Mouse (Mus musculus) embryonic facial prominence, embryonic 13.5 days (tissue): ENCODE results near the gene Dirc2. TPM values are rescaled to one million over a fixed set of nuclear protein-coding genes. Genes with fewer than 3 reads are reported as not detected.

Source experiments
- ATAC-seq: fragments of 200-750 bp; cut with Nextera tagmentation; 2 replicates; pipeline ENCODE4 v1.8.0; 2017; ENCODE audit warnings: low read depth; ENCODE audit not compliant: insufficient number of reproducible peaks, insufficient read depth, low FRiP score, low TSS enrichment
- H3K27ac ChIP-seq: fragments of 300-500 bp; sonication (generic); 2 replicates; pipeline ENCODE4 v1.5.1; 2015; ENCODE audit warnings: moderate library complexity, mild to moderate bottlenecking, inconsistent platforms
- H3K27me3 ChIP-seq: fragments of 300-500 bp; sonication (generic); 2 replicates; pipeline ENCODE4 v1.6.1; 2015; ENCODE audit warnings: mild to moderate bottlenecking, inconsistent platforms
- H3K36me3 ChIP-seq: fragments of 300-500 bp; sonication (generic); 2 replicates; pipeline ENCODE4 v1.6.1; 2015; ENCODE audit warnings: mild to moderate bottlenecking, inconsistent platforms
- H3K4me1 ChIP-seq: fragments of 300-500 bp; sonication (generic); 2 replicates; pipeline ENCODE4 v1.6.1; 2015; ENCODE audit warnings: inconsistent platforms
- H3K4me2 ChIP-seq: fragments of 300-500 bp; sonication (generic); 2 replicates; pipeline ENCODE4 v1.6.1; 2015; ENCODE audit warnings: moderate library complexity, mild to moderate bottlenecking, inconsistent platforms
- H3K4me3 ChIP-seq: fragments of 300-500 bp; sonication (generic); 2 replicates; pipeline ENCODE4 v1.5.1; 2015; ENCODE audit warnings: mild to moderate bottlenecking, inconsistent platforms
- H3K9ac ChIP-seq: fragments of 300-500 bp; sonication (generic); 2 replicates; pipeline ENCODE4 v1.6.1; 2015; ENCODE audit warnings: mild to moderate bottlenecking, inconsistent platforms
- H3K9me3 ChIP-seq: fragments of 300-500 bp; sonication (generic); 2 replicates; pipeline ENCODE4 v1.6.1; 2016; ENCODE audit warnings: inconsistent platforms
- WGBS: fragments of 180-500 bp; shearing (Covaris S2); methylation state at CpG from one replicate; pipeline ENCODE4 v1.1.7; 2015; ENCODE audit warnings: mixed read lengths; 5-methylcytosine and 5-hydroxymethylcytosine counted together
- polyA plus RNA-seq: library from polyadenylated mRNA; unstranded; fragments of >200 nt; fragmentation: Nextera tagmentation; extraction: Ambion mirVana; gene quantifications from 2 replicates; pipeline ENCODE4 v1.2.1, GENCODE M21; 2015

Dirc2 gene
- polyA plus RNA-seq, 1 experiment from 2014 or later = 16.8 TPM

DNA sequence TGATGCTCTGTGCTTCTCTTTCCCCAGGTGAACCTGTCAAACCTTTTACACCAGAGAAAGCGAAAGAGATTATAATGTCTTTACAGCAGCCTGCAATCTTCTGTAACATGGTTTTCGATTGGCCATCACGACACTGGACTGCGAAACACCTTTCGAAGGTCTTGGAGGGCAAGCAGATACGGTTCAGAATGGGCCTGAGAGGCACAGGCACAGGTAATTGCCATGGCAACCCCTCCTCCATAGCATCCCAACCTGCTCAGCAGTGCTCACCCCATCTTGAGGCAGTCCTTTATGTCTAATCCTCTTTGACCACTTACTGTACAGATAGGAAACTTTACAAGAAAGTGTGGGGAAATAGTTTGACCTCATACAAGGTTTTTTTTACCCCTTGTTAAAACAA is 18.0 kb upstream of the Dirc2 start:
- Histone ChIP-seq H3K36me3 (peaks cover 31% of the 10 kb centered on the region), H3K27me3 (no peaks in the 10 kb centered on the region), H3K4me2 (no peak overlapping the region), H3K4me3 (no peak overlapping the region), H3K9me3 (no peaks in the 10 kb centered on the region), H3K4me1 (no peaks in the 10 kb centered on the region), H3K27ac (no peak overlapping the region), H3K9ac (no peak overlapping the region)
- 89% methylated on average over 6 of the region's 6 CpGs for WGBS
- no peak for ATAC-seq

DNA sequence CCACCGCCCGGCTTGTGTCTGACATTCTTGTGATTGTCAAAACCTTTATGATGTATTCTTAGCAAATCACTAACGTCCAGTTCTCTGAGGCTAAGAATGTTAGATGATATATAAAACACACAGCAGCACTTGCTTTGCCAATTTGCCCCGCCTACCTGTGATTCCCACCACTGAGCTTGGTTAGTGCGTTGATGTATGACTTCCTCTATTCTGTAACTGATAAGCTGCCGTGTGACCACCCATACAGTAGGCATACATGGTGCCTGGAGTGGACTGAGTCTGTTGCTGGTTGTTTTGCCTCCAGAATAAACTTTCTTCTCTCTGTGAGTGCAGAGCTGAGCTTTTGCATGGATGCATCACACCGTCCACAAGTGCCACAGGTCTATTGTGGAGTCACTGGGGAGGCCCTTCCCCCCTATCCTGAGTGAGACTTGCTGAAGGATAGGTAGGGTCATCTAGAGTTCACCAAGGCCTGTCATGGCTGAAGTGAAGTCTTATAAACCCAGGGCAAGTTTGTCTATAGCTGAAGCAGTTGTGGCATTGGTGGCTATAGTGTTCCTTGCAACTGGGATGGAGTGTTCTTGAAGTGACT is 15.1 kb upstream of the Dirc2 start:
- no peak for ATAC-seq
- no peak overlapping the region for H3K9ac ChIP-seq
- no peaks in the 10 kb centered on the region for H3K27me3 ChIP-seq
- H3K4me2 ChIP-seq = no peak overlapping the region
- 81% methylated on average over 7 of the region's 7 CpGs for WGBS
- no peaks in the 10 kb centered on the region for H3K4me1 ChIP-seq
- H3K36me3 ChIP-seq = 0 out of 2 replicates have a peak, but pooled peaks cover 16% of the 10 kb centered on the region
- H3K9me3 ChIP-seq = no peaks in the 10 kb centered on the region
- H3K4me3 ChIP-seq = no peak overlapping the region
- H3K27ac ChIP-seq = no peak overlapping the region

- 82% methylated on average over 3 of the region's 3 CpGs for WGBS
- no peak for ATAC-seq
- H3K4me1 ChIP-seq = no peaks in the 10 kb centered on the region
Observed at GRCm38 (mm10) chr16:35783207-35783573, 14.0 kb upstream of the Dirc2 start.

GRCm38 (mm10) chr16:35782451-35783206 is 13.5 kb upstream of the Dirc2 start:
- H3K27ac ChIP-seq = no peak overlapping the region
- no peak for ATAC-seq
- H3K9ac ChIP-seq = no peak overlapping the region
- H3K27me3 ChIP-seq = no peaks in the 10 kb centered on the region
- 79% methylated on average over 13 of the region's 13 CpGs for WGBS
- no peaks in the 10 kb centered on the region for H3K4me1 ChIP-seq
- no peak overlapping the region for H3K4me3 ChIP-seq
- no peak overlapping the region for H3K4me2 ChIP-seq
- H3K36me3 ChIP-seq = 0 out of 2 replicates have a peak, but pooled peaks cover 5% of the 10 kb centered on the region
- no peaks in the 10 kb centered on the region for H3K9me3 ChIP-seq

More at GRCm38 (mm10) chr16:35783207-35783573, 14.0 kb upstream of the Dirc2 start:
- Histone ChIP-seq H3K4me2 (no peak overlapping the region), H3K4me3 (no peak overlapping the region), H3K9me3 (no peaks in the 10 kb centered on the region), H3K27me3 (no peaks in the 10 kb centered on the region), H3K27ac (no peak overlapping the region), H3K9ac (no peak overlapping the region), H3K36me3 (0 out of 2 replicates have a peak, but pooled peaks cover 9% of the 10 kb centered on the region)

GRCm38 (mm10) chr16:35781651-35782050 is 12.5 kb upstream of the Dirc2 start:
- Histone ChIP-seq H3K4me1 (no peaks in the 10 kb centered on the region), H3K4me2 (no peak overlapping the region), H3K9me3 (no peaks in the 10 kb centered on the region), H3K27ac (no peak overlapping the region), H3K36me3 (no peaks in the 10 kb centered on the region), H3K27me3 (no peaks in the 10 kb centered on the region), H3K9ac (no peak overlapping the region), H3K4me3 (no peak overlapping the region)
- ATAC-seq = no peak
- WGBS = 85% methylated on average over 5 of the region's 5 CpGs

DNA sequence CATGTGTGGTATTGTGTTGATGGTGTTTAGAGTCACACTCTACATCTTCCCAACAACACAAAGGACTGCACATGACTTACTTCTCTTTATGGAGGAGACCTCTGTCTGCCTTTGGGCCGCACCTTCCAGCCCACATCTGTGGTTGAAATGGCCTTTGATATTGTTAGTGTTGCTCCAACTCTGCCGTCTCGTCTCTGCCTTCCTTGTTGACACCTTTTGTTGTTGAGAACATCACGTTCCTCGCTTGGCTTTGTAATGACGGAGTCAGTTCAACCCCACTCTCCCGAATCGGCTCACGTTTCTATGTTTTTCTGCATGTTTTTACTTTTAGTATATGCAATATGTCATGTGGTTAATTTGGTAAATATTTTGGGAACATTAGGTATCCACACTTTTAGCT is 11.9 kb upstream of the Dirc2 start:
- Histone ChIP-seq H3K4me1 (no peaks in the 10 kb centered on the region), H3K4me3 (no peak overlapping the region), H3K27ac (no peak overlapping the region), H3K4me2 (no peak overlapping the region), H3K9me3 (no peaks in the 10 kb centered on the region), H3K27me3 (no peaks in the 10 kb centered on the region), H3K36me3 (no peaks in the 10 kb centered on the region), H3K9ac (no peak overlapping the region)
- 91% methylated on average over 9 of the region's 9 CpGs for WGBS
- ATAC-seq = no peak

DNA sequence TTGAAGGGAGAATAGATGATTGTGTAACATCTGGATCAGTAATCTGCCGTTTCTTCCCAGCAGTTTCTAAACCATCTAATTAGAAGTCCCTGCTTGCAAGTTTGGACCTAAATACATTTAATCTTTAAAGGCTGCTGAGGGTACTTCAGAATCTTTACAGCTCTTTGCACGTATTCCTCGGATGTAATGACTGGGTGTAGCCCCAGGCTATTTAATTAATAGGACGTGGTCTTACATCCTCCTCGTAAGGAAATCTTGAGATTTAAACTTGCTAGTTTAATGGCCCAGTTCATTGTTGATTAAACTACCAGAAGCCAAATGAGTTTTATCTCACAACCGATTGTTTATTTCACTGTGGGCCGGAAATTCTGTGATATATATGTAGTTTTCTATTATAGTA is 10.5 kb upstream of the Dirc2 start:
- Histone ChIP-seq H3K9me3 (no peaks in the 10 kb centered on the region), H3K4me2 (no peak overlapping the region), H3K4me1 (no peaks in the 10 kb centered on the region), H3K27ac (no peak overlapping the region), H3K27me3 (no peaks in the 10 kb centered on the region), H3K36me3 (no peaks in the 10 kb centered on the region), H3K4me3 (no peak overlapping the region), H3K9ac (no peak overlapping the region)
- ATAC-seq = no peak
- WGBS = 61% methylated on average over 7 of the region's 7 CpGs

DNA sequence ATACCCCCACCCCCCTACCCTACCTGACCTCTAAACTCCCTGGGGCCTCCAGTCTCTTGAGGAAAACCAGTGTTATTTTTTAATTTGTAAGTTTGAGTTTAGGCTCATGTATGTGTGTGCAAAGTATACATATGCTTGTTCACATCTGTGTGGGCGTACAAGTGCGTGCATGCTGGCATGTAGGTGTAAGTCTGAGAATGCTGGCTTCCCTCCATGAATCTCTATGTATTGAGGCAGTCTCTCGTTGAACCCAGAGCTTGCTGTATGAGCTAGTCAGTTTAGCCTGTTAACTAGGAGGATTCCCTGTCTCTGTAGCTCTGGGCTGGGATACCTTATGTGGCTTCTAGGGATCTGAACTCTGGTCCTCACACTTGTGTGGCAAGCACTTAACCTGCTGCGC is 8.6 kb upstream of the Dirc2 start:
- Histone ChIP-seq H3K4me3 (no peak overlapping the region), H3K9ac (no peak overlapping the region), H3K4me2 (no peak overlapping the region), H3K36me3 (no peaks in the 10 kb centered on the region), H3K27ac (no peak overlapping the region), H3K9me3 (no peaks in the 10 kb centered on the region), H3K4me1 (no peaks in the 10 kb centered on the region), H3K27me3 (no peaks in the 10 kb centered on the region)
- WGBS = over 99% methylated on average over 4 of the region's 4 CpGs
- no peak for ATAC-seq

GRCm38 (mm10) chr16:35776737-35777136 is 7.6 kb upstream of the Dirc2 start:
- H3K9ac ChIP-seq = no peak overlapping the region
- no peaks in the 10 kb centered on the region for H3K4me1 ChIP-seq
- H3K4me2 ChIP-seq = no peak overlapping the region
- 94% methylated on average over 7 of the region's 7 CpGs for WGBS
- ATAC-seq = no peak
- no peak overlapping the region for H3K27ac ChIP-seq
- no peaks in the 10 kb centered on the region for H3K9me3 ChIP-seq
- no peak overlapping the region for H3K4me3 ChIP-seq
- no peaks in the 10 kb centered on the region; the same call in 1 of the 2 replicates for H3K36me3 ChIP-seq
- no peaks in the 10 kb centered on the region for H3K27me3 ChIP-seq

DNA sequence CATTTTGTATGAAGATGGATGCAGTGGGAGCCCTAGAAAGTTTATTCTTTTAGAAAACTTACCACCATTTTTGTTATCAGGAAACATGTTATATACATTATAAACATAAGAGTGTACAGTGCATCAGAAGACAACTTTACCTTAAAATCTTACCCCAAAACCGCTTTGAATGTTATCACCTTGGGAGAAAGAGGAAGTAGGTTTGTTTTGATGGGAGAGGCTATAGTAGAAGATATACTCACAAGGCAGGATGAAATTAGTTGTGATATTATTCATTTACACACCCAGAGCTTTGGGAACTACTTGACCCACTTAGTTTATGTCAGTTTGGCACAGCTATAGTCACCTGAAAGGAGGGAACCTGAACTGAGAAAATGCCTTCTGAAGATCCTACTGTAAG is 6.7 kb upstream of the Dirc2 start:
- Histone ChIP-seq H3K4me3 (no peak overlapping the region), H3K9ac (no peak overlapping the region), H3K27me3 (no peaks in the 10 kb centered on the region), H3K4me2 (no peak overlapping the region), H3K9me3 (no peaks in the 10 kb centered on the region), H3K4me1 (peaks cover 8% of the 10 kb centered on the region), H3K36me3 (no peaks in the 10 kb centered on the region; the same call in 1 of the 2 replicates), H3K27ac (no peak overlapping the region)
- ATAC-seq = no peak
- WGBS = 82% methylated on average over 1 of the region's 1 CpGs

DNA sequence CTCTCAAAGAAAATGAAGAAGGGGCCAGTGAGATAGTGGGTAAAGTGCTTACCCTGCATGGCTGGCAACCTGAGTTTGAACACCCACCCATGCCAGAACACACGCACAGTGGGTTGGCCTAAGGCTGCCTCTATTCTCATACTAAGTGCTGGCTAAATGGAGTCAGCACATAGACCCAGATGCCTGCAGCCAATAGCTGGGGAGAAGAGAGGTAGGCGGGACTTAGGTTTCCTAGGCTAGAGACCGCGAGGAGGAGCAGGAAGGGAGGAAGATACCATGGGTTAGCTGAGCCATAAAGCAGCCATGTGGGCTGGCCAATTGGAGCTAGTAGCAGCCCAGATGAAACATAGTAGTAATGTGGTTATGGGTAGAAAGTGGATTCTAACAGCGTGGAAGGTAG is 3.4 kb upstream of the Dirc2 start:
- no peak for ATAC-seq
- H3K4me1 ChIP-seq = peaks cover 28% of the 10 kb centered on the region
- H3K4me2 ChIP-seq = no peak overlapping the region
- WGBS = 86% methylated on average over 5 of the region's 5 CpGs
- no peaks in the 10 kb centered on the region for H3K27me3 ChIP-seq
- no peaks in the 10 kb centered on the region for H3K9me3 ChIP-seq
- H3K36me3 ChIP-seq = no peaks in the 10 kb centered on the region; the same call in 1 of the 2 replicates
- H3K9ac ChIP-seq = no peak overlapping the region
- H3K27ac ChIP-seq = no peak overlapping the region
- no peak overlapping the region for H3K4me3 ChIP-seq

DNA sequence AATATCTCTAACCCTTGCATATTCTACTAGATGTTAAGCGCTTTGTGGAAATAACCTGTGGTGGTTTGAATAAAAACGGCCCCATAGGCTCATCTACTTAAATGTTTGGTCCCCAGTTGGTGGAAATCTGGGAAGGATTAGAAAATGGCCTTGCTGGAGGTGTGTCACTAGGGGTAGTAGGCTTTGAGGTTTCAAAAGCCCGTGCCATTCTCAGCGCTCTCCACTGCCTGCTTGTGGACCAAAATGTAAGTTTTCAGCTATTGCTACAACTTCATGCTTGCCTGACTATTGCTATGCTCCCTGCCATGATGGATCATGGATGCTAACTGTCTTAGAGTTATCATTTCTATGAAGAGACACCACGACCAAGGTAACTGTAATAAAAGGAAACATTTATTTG is 2.5 kb upstream of the Dirc2 start:
- no peak overlapping the region for H3K9ac ChIP-seq
- 85% methylated on average over 5 of the region's 5 CpGs for WGBS
- peaks cover 33% of the 10 kb centered on the region for H3K4me1 ChIP-seq
- peak overlapping the region; percentile 78; the same call in 1 of the 2 replicates for H3K4me2 ChIP-seq
- H3K27ac ChIP-seq = no peak overlapping the region
- H3K9me3 ChIP-seq = no peaks in the 10 kb centered on the region
- H3K27me3 ChIP-seq = no peaks in the 10 kb centered on the region
- H3K36me3 ChIP-seq = no peaks in the 10 kb centered on the region; the same call in 1 of the 2 replicates
- no peak overlapping the region for H3K4me3 ChIP-seq
- no peak for ATAC-seq
